Mouse (Mus musculus): ENCODE measurements around the gene Cdk9.
A peak's percentile ranks its signal among the peaks of the same experiment; 100 is the strongest.

Cdk9 gene

DNA sequence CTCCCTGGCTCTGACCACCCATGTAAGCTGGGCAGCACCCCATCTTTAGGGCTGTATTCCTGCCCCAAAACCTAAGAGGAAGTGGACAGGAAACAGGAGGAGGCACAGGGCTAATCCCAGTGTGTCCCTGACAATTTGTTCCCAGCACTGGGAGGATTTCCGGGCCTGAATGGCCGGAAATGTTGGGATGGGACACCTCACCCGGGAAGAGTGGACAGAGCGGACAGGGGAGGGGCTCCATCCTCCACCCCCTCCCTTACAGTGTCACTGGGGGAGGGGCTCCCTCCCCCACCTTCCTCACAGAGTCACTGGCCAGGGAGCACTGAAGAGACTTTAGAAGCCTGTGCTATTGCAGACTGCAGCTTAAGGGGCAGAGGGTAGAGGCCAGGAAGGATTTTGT lies 22.1 kb upstream of the Cdk9 start:
- no peak for DNase-seq (ENCODE audit: extremely low read depth, low read depth, low spot score)

DNA sequence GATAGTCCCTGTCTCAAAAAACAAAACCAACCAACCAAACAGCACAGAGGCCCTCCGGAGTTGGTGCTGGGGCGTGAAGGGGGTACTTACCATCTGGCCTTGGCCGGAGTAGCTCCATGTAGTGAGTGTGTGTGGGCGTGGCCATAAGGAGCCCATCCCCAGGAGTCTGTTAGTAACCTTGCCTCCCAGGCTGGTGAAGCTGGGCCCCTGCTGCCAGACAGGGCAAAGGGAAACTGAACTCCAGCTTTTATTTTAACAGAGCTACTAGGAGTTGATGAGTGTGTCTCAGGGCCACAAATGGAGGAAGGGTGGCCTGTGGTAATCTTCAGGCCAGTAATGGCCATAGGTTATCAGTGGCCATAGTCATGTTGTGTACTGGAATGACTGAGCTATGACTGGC lies 21.6 kb upstream of the Cdk9 start:
- DNase-seq (ENCODE audit: extremely low read depth, low read depth, low spot score), result no peak

DNA sequence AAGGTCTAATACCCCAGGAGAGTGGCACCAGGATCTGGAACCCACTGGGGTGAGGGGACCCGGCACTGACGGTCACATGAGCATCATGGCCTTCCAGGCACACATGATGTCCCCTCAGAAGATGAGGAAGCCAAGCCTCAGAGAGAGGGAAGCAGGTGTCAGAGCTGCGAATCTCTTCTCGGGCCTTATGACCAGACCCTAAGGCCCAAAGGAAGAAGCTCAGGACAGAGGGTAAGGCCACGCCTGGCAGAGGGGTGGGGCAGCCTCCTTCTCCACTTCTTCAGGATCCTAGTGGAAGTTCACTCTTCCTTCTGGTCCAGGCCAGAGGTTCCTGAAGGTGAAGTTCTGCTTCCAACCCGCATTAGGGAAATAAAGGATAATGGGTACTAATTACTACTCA lies 19.8 kb upstream of the Cdk9 start:
- no peak for DNase-seq (ENCODE audit: extremely low read depth, low read depth, low spot score)

DNA sequence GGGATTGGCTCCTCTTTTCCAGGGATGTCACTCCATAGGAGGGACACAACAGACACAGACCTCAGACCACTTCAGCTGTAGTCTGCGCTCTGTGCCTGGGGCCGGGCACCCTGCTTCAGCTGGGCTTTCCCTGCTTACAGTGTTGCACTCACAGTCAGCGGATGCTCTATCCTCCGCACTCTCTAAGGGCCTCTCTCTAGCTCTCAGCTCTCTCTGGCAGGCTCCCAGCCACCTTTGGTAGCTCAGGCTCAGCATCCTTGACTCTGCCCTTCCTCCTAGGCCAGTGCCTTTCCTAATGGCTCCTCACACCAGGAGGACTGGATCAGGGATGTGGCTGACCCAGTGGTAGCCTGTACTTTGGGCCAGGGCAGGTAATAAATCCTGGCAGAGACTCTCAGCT lies 19.0 kb upstream of the Cdk9 start:
- DNase-seq (ENCODE audit: extremely low read depth, low read depth, low spot score), result no peak

DNA sequence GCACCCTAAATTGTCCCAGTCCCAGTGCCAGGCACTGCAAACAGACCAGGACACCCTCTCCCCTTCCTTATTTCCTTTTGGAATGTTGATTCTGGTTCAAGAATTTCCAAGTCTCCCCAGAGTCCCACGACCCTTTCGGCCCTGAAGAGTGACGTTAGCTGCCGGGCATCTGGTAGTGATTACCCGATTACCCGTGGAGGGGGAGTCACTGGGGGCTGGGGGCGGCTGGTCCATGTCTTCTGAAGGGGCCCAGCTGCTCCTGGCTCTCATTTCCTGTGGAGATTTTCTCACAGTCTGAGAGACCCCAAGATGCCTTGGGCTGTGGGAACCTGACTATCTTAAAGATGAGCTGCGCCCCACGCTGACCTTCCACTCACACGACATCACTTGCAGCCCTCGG lies 18.0 kb upstream of the Cdk9 start:
- no peak for DNase-seq (ENCODE audit: extremely low read depth, low read depth, low spot score)

DNA sequence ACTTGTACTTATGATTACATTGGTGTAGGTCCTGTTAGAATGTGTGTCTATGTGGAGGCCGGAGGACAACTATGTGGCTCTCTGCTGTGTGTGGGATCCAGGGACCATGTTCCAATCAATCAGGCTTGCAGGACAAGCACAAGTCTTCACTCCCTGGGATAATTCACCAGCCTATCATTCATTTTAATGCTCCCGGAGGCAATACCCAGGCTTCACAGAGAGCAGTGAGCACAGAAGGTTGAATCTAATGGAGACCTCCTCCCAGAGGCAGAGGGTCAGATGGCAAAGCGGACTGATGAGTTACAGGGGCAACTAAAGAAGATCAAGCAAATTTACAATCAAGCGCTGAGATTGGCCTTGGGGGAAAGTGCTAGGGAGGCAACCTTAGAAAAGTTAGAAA lies 16.7 kb upstream of the Cdk9 start:
- DNase-seq (ENCODE audit: extremely low read depth, low read depth, low spot score), result no peak

DNA sequence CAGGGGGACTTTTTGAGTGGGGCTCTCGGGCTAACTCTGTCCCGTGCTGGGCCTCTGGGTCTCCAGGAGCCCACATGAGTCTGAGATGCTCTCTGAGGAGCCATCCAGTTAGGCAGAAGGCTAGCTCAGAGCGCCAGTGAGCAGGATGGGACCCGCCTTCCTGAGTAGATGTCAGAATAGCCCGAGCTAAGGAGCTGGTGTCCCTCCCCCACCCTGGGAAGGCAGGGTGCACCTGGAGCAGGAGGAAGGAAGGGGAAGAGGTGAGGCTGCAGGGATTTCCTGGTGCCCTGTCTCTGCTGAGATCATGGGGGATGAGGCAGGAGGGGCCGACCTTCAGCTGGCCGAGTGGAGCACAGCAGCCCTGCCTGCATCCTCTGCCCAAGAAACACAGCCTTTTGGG lies 15.6 kb upstream of the Cdk9 start:
- no peak for DNase-seq (ENCODE audit: extremely low read depth, low read depth, low spot score)

DNA sequence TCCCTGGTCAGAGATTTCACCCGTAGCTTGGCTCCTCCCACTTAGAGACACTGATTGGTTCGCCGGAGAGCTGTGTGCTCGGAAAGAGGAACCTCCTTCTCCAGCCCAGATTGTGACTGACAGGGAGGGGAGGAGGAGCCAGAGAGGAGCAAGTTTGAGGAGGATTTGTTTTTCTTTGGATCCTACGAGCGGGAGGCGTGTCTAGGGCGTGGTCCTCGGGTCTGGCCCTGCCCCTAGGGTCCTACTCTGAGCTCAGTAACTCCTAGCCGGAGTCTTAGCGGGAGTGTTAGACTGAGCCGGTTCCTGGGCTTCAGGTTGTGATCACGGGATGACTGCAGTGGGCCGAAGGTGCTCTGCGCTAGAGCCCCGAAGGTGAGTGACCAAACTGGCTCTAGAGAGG lies 14.6 kb upstream of the Cdk9 start:
- DNase-seq (ENCODE audit: extremely low read depth, low read depth, low spot score), result peak; percentile 66

DNA sequence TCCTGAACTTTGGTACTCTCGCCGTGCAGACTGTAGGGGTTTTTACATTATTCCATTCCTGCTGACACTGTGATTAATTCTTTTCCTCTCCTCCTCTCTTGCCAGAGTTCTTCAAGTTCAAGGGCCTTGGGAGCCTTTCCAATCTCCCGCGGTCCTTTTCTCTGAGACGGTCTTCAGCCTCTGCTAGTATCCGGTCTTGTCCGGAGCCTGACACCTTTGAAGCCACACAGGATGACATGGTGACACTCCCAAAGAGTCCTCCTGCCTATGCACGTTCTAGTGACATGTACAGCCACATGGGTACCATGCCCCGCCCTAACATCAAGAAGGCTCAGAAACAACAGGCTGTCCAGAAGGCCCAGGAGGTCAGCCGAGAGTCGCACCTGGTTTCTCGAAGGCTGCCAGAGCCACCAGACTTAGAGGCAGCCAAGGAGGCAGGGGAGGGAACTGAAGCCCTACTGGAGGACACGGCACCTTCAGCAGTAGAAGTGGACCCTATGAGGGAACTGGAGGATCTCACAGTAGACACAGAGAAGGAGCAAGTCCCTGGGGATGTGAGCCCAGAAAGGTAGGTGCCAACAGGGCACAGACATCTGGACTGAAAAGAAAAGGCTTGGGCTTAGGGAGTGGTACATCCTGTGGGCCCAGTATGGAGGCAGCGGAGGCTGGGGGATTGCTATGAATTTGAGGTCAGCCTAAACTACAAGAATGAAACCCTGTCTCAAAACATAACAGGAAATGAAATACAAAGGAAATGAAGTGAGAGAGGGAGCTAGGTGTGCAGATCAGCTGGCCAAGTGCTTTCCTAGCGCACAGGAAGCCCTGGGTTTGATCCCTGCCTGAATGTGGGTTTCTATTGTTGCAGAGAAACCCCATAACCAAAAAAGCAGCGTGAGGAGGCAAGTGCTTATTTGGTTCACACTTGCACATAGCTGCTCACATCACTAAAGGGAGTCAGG lies 12.2 kb upstream of the Cdk9 start:
- DNase-seq (ENCODE audit: extremely low read depth, low read depth, low spot score), result no peak

DNA sequence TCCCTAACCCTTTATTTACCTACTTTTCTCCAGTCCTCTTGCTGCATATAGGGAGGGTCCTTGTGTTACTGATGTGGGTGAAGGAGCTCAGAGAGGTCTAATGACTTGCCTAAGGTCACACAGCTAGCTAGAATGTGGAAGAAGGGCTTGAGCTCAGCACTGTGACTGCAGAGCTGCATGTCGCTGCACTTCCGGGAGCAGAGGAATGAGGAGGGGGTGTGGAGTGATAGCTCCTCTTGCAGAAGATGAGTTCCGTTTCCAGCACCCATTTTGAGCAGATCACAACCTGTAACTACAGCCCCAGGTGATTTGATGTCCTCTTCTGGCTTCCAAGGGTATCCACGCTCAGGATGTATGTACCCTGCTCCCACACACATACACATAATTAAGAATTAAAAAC lies 11.3 kb upstream of the Cdk9 start:
- DNase-seq (ENCODE audit: extremely low read depth, low read depth, low spot score), result no peak

DNA sequence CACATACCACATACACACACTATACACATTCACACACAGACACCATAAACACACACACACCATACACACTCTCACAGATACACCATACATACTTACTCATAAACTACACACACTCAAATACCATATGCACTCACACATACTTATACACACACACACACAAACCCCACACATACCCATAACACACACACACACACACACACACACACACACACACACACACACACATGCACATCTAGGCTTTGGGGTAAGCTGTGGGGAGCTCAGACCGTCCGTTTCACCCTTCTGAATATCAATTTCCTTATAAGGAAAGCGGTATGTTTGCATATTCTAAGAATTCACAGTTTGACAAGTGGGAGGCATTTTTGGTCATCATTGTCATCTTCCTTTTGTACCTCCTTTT lies 9.7 kb upstream of the Cdk9 start:
- DNase-seq (ENCODE audit: extremely low read depth, low read depth, low spot score), result no peak

DNA sequence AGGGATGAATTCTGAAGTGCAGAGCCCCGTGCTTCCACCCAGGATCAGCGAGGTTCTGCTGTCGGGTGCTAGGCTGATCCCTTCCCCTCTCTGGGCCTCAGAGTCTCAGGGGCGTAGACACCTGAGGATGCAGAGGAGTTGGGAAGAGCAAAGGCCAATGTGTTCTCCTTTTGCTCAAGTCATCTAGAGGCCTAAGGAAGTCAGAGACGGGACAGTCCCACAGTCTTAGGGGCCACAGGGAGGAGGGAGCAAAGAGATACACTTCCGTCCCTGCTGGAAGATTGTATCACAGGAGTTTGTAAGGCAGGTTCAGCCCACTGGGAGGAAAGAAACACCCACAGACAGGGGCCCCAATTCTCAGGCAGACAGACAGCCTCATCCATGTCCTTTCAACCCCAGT lies 9.2 kb upstream of the Cdk9 start:
- no peak for DNase-seq (ENCODE audit: extremely low read depth, low read depth, low spot score)

DNA sequence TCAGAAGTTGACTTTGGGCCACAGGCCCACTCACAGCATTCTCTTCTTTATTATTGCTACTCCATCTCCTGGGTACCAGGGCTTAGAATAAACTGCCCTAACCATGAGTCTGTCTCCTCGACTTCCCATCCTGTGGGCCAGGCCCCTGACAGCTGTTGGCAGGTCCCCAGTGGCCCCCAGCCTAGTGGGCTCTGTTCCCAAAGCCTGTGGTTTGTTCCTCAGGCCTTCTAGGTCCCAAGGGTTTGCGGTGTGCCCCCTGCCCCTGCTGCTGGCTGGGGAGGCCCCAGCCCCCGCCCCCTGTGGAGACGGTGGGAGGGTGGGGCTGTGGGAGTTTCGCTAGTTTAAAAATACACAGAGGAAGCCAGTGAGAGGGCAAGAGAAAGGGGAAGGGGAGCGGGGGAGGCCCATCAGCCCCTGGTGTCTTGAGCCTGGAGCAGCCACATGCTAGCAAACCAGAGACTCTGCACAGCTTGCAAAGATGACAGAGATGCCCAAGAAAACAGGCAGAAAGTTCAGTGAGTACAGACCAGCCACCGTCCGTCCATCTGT lies 7.9 kb upstream of the Cdk9 start, which contains the start of gene Sh2d3c:
Gene Sh2d3c (plus strand): TSS at position 375 of the 549 bp plus-strand sequence.
- DNase-seq (ENCODE audit: extremely low read depth, low read depth, low spot score), result no peak

DNA sequence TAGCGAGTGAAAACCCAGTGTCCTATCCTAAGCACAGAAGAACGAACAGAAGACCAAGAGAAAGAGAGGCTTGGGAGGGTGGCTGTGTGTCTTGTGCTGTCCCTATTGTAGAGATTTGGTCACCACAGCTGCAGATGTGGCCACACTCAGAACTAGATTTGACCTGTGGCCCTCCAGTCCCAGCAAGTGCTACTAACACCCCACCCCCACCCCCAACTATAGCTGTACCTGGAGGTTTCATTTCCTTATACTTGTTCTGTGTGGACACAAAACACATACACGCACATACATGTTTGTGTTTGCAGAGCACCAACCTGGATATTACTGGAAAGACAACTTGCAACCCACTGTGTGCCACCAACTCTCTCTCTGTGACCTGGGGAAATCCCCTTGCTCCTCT lies 7.2 kb upstream of the Cdk9 start:
- no peak for DNase-seq (ENCODE audit: extremely low read depth, low read depth, low spot score)

DNA sequence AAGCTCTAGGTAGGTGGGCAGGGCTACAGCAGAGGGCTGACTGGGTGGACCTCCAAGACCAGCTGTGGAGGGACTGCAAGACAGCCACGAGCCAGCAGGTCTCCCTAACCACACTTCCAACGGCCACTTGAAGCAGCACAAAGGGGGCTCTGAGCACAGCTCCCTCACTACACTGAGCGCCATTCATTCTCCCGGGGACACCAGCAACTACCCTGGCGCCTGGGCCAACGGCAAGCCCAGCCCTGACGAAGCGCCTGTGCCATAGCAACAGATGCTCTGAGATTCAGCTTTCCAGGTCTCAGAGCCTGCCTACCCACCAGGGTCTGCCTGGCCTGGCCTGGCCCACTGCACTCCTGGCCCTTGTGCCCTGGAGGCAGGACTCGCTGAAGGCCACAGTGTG lies 5.9 kb upstream of the Cdk9 start:
- DNase-seq (ENCODE audit: extremely low read depth, low read depth, low spot score), result no peak

DNA sequence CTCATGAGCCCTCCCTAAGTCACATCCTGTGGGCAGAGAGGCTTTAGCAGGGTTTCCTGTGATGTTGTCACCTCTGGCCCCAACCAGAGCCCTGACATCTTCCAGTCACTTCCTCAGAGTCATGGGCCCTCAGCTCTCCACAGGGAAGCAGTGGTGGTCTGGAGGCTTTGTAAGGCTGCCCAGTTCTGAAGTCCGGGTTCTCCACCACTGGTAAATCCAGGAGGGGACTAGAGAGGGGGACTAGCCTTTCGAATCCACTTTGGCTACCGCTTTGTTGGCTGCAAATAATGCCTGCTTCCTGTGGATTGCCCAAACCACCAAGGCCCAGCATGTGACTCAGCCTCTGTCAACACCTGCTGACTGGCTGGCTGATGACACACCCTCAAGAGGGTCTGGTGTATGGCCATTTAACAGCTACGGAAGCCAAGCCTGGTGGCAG lies 2.1 kb upstream of the Cdk9 start:
- DNase-seq (ENCODE audit: extremely low read depth, low read depth, low spot score), result no peak

DNA sequence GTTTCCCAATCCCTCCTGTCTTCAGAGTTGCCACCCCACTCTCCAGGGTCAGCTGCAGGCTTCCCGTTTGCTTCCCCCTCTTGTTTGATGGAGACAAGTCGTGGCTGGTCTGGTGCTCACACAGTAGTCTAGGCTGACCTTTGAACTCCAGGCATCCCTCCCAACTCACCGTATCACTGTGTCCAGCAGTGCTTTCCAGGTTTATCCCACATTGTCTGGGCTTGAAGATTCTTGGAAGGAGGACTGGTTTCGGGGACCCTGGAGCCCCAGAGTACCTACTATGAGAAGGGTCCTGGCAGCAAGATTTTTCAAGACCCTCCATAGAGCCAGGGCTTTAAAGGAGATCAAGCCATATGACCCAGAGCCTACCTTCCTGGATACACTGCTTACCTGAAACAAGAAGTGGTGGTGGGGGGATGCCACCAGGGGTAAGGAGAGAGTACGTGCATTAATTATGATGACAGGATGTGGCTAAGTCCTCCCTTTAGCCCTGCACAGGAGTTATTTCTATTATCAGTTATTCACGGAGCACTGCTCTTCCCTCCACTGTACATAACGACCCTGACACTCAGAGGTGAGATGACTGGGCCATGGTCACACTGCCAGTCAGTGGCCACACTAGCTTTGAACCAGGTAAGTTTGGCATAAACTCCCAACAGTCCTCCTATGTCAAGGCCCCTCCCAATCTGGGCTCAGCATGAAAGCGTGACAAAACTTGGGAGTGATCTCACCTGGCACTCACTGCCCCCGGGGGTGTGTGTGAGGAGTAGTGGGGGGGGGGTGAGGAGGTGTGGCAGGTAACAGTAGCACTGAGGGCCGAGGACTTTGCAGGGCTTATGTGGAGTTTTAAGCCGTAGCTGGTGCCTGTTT lies 1.5 kb upstream of the Cdk9 start:
- no peak for DNase-seq (ENCODE audit: extremely low read depth, low read depth, low spot score)

DNA sequence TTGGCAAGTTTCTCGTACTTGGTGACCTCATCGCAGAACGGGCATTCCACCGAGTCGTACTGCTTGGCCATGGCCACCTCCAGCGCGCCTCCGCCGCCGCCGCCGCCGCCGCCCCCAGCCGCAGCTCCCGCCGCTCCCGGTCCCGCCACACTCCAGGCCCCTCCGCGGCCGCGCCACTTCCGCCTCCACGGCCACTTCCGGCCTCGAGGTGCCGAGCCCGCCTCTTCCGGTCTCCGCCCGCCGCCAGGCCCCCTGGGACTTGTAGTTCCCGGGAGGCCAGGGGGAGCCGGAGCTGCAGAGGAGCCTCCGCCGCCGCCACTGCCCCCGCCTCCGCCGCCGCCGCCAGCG lies 316 bp downstream of the Cdk9 start:
- DNase-seq (ENCODE audit: extremely low read depth, low read depth, low spot score), result no peak

DNA sequence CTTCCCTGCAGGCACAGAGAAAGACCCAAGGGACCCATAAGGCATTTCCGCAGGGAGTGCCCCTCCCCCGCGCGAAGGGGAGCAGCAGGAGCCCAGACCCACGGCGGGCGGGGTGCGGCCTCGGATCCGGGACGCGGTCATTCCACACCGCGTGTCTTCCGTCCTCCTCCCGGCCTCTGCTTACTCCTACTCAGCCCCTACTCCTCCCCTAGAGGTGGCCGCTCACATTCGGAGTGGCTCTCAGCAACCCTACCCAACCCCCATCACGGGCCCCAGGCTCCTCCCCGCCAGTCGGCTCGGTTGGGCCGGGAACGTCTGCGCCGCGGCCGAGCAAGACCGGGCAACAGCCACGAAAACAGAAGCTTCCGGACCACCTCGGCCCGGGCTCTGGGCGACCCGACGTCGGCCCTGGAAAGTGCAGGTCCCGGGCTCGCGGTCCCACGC lies 746 bp downstream of the Cdk9 start:
- DNase-seq (ENCODE audit: extremely low read depth, low read depth, low spot score), result no peak

DNA sequence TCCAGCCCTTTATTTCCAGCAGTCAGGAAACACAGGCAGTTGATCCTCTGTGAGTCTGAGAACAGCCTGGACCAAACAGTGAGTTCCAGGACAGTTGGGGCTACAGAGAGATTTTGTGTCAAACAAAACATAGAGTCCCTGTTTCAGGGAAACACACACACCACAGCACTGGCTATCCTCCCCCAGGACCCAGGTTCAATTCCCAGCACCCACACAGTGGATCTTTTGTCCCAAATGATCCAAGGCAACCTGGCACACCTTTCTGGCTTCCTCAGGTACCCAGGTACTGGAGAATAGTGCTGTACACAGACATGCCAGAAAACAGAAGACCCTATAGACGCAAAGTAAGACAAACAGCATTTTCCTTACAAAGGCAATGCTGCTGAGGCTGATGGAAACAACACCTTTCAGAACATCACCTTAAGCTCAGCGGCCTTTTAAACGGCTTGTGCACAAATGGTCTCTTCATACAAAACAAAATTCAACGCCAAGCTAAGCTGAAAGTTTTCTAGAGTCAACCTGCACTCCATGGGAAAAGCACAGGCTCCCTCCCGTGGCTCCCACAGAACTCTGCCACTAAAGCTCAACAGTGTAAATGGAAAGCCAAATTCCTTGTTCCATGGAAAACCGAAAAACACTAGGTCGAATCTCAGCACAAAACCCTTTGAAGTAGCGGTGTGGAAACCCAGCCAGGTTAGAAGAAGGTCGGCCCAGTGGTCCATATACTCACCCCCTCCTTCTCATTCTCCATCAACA lies 1.4 kb downstream of the Cdk9 start:
- DNase-seq (ENCODE audit: extremely low read depth, low read depth, low spot score), result no peak

DNA sequence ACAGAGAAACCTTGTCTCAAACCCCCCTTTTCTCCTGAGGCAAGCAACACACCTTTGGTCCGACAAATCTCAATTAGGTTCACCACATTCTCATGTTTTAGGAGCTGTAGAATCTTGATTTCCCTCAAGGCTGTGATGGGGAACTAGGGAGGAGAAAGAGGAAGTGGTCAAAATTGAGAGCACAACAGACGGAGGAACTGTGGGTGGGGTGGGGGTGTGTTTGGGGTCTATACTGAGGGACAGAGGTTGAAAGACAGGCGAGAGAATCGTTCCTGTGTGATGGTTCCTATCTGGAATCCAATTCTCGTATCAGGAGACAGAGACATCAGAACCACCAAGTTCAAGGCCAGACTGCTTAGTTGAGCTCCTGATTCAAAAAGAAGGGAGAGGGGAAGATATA lies 2.5 kb downstream of the Cdk9 start:
- DNase-seq (ENCODE audit: extremely low read depth, low read depth, low spot score), result no peak
